Mouse (Mus musculus) Muller cell, postnatal 12 days (primary cell): ENCODE results near the gene Fbxo42.

Source experiments
- DNase-seq: peaks from one replicate; pipeline ENCODE4 v3.0.0-alpha.2; 2015; ENCODE audit errors: inconsistent ontology term

Gene Fbxo42

GRCm38 (mm10) chr4:141147112-141148008 lies at the start of gene Fbxo42:
Gene Fbxo42 (plus strand): TSS chr4:141147913.
- DNase-seq: peak; percentile 96

GRCm38 (mm10) chr4:141098935-141099334 lies 48.8 kb upstream of the Fbxo42 start:
- no peak for DNase-seq

GRCm38 (mm10) chr4:141099956-141100355 lies 47.8 kb upstream of the Fbxo42 start:
- no peak for DNase-seq

GRCm38 (mm10) chr4:141101291-141101690 lies 46.4 kb upstream of the Fbxo42 start:
- DNase-seq: no peak

GRCm38 (mm10) chr4:141101855-141102254 lies 45.9 kb upstream of the Fbxo42 start:
- no peak for DNase-seq

GRCm38 (mm10) chr4:141106526-141107183 lies 41.1 kb upstream of the Fbxo42 start:
- DNase-seq: no peak

- DNase-seq: no peak
These were observed 39.4 kb upstream of the Fbxo42 start for GRCm38 (mm10) chr4:141108196-141108732.

GRCm38 (mm10) chr4:141113831-141114230 lies 33.9 kb upstream of the Fbxo42 start:
- peak; percentile 81 for DNase-seq

GRCm38 (mm10) chr4:141114521-141114981 lies 33.2 kb upstream of the Fbxo42 start:
- DNase-seq: no peak

- no peak for DNase-seq
These were observed 32.3 kb upstream of the Fbxo42 start for GRCm38 (mm10) chr4:141115398-141115797.

- DNase-seq: no peak
These were observed 29.0 kb upstream of the Fbxo42 start for GRCm38 (mm10) chr4:141118691-141119090.

- peak; percentile 54 for DNase-seq
These were observed 27.0 kb upstream of the Fbxo42 start for GRCm38 (mm10) chr4:141120700-141121099.

GRCm38 (mm10) chr4:141122663-141123062 lies 25.1 kb upstream of the Fbxo42 start:
- DNase-seq: no peak

- no peak for DNase-seq
These were observed 24.6 kb upstream of the Fbxo42 start for GRCm38 (mm10) chr4:141123065-141123464.

GRCm38 (mm10) chr4:141129190-141129710 lies 18.5 kb upstream of the Fbxo42 start:
- DNase-seq: no peak

- DNase-seq: peak; percentile 67
These were observed 16.9 kb upstream of the Fbxo42 start for GRCm38 (mm10) chr4:141130704-141131342.

- DNase-seq: peak; percentile 66
These were observed 16.1 kb upstream of the Fbxo42 start for GRCm38 (mm10) chr4:141131531-141132061.

- no peak for DNase-seq
These were observed 15.5 kb upstream of the Fbxo42 start for GRCm38 (mm10) chr4:141132191-141132590.

- no peak for DNase-seq
These were observed 14.5 kb upstream of the Fbxo42 start for GRCm38 (mm10) chr4:141133227-141133626.

- peak; percentile 52 for DNase-seq
These were observed 13.7 kb upstream of the Fbxo42 start for GRCm38 (mm10) chr4:141134031-141134441.

GRCm38 (mm10) chr4:141134751-141135530 lies 12.8 kb upstream of the Fbxo42 start:
- DNase-seq: no peak
